Mouse (Mus musculus) layer of hippocampus, adult 9-11 months (tissue): ENCODE measurements around the gene Fam214b.

Experiments used
- DNase-seq: peaks from one replicate; pipeline ENCODE4 v3.0.0; 2022

The Fam214b gene

DNA sequence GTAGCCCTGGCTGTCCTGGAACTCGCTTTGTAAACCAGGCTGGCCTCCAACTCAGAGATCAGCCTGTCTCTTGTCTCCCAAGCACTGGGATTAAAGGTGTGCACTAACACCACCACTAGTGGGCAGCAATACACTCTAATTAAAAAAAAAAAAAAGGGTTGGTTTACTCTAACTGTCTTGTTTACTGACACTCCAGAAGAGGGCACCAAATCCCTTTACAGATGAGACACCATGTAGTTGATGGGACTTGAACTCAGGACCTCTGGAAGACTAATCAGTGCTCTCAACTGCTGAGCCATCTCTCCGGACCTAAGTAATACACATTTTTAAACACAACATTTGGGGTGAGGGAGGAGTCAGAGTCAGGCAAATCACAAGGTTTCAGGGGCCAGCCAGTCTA, 40.3 kb downstream of the Fam214b start:
- no peak for DNase-seq

DNA sequence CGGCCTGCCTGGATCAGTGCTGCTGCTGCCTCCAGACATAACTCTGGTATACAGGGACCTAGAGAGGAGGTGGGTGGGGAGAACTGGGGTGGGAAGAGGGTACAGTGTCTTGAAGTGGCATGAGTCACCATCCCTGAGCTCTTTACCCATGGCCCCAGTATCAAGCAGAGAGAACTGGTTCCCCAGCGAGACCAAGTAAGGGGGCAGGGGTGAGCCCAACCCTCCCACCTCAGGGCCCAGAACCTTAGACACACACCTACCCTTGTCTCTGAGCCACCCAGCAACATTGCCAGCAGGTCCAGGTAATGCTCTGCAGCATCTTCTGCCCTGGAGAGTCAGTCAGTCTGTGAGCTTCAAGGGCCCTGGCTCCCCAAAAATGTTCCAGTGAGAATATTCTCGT, 41.1 kb downstream of the Fam214b start:
- no peak for DNase-seq

DNA sequence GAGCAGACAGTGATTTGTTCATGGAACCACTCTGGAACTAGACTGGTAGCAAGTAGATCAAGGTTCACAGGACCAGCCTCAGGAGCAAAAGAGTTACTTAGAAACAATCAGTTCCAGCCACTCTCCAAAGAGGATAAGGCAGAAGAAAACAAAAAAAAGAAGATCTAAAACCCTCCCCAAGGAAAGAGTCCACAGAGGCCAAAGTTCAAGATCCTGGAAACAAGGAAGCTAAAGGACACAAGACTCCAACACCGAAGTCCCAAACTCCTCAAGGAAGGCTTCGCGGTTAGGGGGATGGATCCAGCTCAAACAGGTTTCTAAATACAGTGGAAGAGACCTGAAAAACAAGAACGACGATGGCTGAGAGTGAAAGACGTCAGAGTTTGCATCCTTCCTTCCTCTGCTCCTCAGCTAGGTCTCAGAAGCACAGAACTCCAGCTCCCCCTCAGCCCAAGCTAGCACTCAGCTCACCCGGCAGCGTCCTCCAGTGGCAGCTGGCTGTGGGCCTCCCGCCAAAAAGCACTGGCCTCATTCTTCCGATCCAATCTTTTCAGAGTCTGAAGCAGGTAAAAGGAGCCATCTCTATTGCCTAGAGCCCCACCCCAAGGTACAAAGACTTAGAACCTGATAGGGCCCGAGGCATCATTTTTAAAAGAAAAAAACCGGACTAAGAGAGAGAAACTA, 43.1 kb downstream of the Fam214b start:
- no peak for DNase-seq

DNA sequence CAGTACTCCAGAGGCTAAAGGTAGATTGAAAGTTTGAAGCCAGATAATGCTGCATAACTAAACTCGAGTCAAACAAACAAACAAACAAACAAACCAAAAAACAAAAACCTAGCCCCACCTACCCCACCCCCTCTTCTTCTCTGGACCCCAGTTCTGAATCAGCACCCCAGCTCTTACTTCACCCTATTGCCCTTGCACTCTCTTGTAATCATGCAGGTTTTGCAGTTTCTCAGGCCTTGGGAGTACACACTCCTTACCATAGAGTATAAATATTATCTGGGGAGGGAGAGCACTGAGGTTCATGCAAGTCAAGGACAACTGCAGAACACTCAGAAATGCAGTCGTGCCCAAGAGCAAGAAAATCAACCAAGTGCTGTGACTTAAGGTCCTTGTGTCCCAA, 44.7 kb downstream of the Fam214b start:
- no peak for DNase-seq

DNA sequence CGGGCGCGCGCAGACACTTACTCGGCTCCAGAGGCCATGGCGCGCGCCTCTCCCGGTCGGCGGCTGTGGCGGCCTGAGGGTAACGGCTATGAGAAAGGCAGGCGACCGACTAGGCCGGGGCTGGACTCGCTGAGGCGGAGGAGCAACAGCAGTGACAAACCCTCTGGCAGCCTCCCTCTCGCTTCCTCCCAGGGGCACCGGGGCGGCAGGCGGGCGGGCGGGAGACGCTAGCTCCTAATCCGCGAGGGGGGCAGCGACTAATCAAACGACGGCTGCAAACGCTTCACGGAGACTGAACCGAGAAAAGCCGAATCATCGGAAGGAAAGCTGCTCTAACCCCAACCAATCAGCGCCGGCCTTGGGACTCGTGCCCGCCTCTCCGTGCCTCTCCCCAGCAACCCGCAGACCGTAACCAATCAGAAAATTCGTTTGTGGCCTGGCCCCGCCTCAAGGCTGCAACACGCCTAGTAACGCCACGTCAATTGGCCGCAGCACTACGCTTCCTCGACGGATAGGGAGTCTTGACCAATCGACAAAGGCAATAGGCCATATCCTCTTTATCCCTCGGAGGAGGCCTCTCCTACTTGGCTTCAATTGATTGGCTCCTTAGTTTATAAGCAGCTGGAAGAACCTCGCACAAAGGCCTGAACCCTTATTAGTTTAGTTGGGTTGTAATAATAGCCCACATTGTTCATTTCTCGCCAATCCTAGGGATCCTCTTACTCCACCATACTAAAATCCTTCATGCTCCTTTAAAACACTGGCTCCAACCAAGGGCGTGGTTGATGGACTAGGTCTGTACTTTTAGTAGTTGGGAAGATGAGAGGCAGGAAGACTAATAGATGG, 45.7 kb downstream of the Fam214b start, which contains the start of gene Vcp:
Gene Vcp, minus strand, starts transcription at position 367 of the 846 bp plus-strand sequence.
- peak; percentile 99 for DNase-seq

DNA sequence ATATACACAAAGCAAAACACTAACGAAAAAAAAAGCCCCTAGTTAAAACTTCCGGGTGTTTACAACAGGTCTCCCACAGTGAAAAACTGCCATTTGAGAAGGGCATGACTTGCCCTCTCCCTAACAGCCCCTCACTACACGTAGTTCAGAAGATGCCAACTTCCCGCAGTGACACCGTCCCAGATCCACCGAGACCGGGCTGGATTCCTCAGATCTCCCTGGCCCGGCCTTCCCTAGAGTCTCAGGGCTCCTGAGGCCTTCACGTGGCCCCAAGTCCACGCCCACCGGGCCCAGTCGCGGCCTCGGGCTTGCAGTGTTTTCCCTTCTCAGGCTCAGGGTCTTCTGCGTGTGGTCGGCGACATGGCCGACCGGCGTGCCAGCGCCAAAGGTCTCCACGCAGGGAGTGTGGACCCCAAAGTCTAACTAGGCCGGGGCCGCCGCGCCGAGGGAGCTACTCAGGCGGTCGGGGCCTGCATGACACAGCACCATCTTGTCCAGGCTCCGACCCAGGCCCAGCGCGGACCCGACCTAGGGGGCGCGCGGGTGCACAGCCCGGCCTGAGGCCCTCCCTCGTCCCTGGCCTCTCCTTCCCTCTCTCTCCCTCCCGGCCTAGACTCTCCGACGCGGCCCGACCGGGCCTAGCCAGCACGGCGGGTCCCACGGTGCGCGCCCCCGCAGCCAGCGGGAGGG, 46.4 kb downstream of the Fam214b start:
- peak; percentile 69 for DNase-seq

DNA sequence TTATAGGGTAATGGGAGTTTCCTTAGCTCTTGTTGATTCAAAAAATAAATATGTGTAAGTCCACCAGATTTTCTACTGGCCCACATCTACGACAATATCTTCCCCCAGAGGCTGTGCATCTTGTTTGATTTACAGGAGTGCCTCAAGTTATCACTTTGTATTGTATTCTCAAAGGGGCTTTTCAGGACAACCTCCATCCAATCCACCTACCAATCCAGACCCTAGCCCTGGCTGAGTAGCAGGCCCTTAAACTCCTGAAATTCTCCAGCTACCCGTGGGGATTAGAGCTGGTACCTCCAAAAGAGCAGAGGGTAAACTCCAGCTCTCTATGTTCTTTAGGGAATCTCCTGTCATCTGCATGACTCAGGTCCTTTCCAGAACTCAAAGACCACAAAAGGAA, 48.0 kb downstream of the Fam214b start:
- no peak for DNase-seq

DNA sequence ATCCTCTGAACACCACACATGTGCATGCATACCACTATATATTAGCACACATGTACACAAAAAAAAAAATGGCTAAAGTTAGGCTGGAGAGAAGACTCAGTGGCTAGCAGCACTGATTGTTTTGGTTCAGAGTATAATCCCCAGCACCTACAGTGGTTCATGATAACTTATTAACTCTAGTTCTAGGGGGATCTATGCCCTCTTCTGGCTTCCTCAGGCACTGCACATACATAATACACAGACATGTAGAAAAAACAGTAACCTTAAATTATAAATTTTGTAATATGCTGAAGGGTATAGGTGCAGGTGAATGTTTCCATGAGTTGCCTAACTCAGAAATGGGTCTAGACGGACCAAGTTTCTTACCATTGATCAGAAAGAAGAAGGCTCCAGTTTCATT, 57.7 kb downstream of the Fam214b start:
- DNase-seq: no peak
